Mouse (Mus musculus) G1E (cell line): Measurements from ENCODE around the gene Tns1. TPM values are rescaled to one million over a fixed set of nuclear protein-coding genes. Genes with fewer than 3 reads are reported as not detected.

Experiments used
- ATAC-seq: 2 replicates; pipeline ENCODE4 v1.8.0; 2016; ENCODE audit warnings: mild to moderate bottlenecking; ENCODE audit not compliant: insufficient number of reproducible peaks, poor library complexity, low FRiP score, severe bottlenecking; ENCODE audit errors: extremely low read depth
- DNase-seq: peaks from one replicate; pipeline ENCODE4 v3.0.0; 2012; ENCODE audit warnings: low spot score
- H3K27me3 ChIP-seq: 2 replicates; pipeline ENCODE4 v1.6.1; 2012; ENCODE audit warnings: mild to moderate bottlenecking, low read length, inconsistent platforms; ENCODE audit not compliant: insufficient read depth
- H3K36me3 ChIP-seq: replicated peaks from 2 replicates; pipeline ENCODE3; 2012; ENCODE audit warnings: mild to moderate bottlenecking, inconsistent platforms
- H3K4me1 ChIP-seq: 2 replicates; pipeline ENCODE4 v1.6.1; 2012; ENCODE audit warnings: low read depth, low read length, inconsistent platforms, mixed read lengths; ENCODE audit not compliant: insufficient read depth
- H3K4me3 ChIP-seq: 2 replicates; pipeline ENCODE4 v1.5.1; 2012; ENCODE audit warnings: low read depth, mild to moderate bottlenecking, inconsistent platforms, low read length, moderate library complexity, mixed read lengths
- H3K9me3 ChIP-seq: replicated peaks from 2 replicates; pipeline ENCODE4 v1.6.1; 2012; ENCODE audit warnings: inconsistent platforms
- CTCF ChIP-seq: IDR thresholded peaks from 2 replicates; pipeline ENCODE4 v1.5.1; 2012; ENCODE audit warnings: low read depth, low read length, inconsistent platforms, mixed read lengths
- GATA1 ChIP-seq: IDR thresholded peaks from 2 replicates; pipeline ENCODE4 v1.6.1; 2012; ENCODE audit warnings: borderline replicate concordance, low read length, inconsistent platforms, mixed read lengths
- GATA2 ChIP-seq: IDR thresholded peaks from 2 replicates; pipeline ENCODE4 v1.6.1; 2012; ENCODE audit warnings: low read depth, low read length, inconsistent platforms, borderline replicate concordance
- POLR2AphosphoS5 ChIP-seq: IDR thresholded peaks from 2 replicates; pipeline ENCODE4 v1.6.1; 2012; ENCODE audit warnings: low read depth, low read length, inconsistent platforms; ENCODE audit not compliant: insufficient replicate concordance
- TAL1 ChIP-seq: conservative IDR thresholded peaks from 2 replicates; pipeline ENCODE4 v1.6.1; 2012; ENCODE audit warnings: low read depth, low read length, inconsistent platforms, mixed read lengths
- polyA plus RNA-seq: library from polyadenylated mRNA; stranded (reverse); fragments of >175 nt; gene quantifications from 2 replicates; pipeline ENCODE4 v1.2.3, GENCODE M21; 2012
- total RNA-seq, 2 experiments: library from RNA; stranded (forward) in 1 of 2; stranded (reverse) in 1 of 2; fragments of 200-1000 nt in 1 of 2; fragments of >200 nt in 1 of 2; fragmentation: Nextera tagmentation in 1 of 2; gene quantifications; 2 replicates each; pipeline ENCODE4 v1.2.3; 2014 to 2017

The Tns1 gene
- total and polyA plus RNA-seq, 3 experiments = 0.55 to 27.2 (median 1.7) TPM

DNA sequence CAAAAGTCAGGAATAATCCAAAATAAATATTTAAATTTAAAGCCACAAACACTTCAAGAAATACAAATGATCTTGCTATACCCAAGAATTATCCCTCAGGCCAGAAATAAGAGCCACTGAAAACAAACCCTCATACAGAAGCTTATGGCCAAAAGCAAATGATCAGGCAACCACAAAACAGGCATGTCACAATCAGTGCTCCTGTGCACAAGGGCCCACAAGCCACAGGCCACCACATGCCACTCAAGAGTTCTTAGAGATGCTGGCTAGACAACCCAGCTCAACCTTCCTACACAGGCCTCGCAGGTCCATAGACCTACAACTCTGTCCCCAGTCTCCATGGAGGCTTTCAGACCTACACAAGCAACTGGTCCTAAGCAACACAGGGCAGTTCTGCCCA is 167.9 kb downstream of the Tns1 start:
- Histone ChIP-seq H3K27me3 (peaks cover 3% of the 10 kb centered on the region; the same call in 1 of the 2 replicates), H3K9me3 (no peaks in the 10 kb centered on the region), H3K4me1 (no peaks in the 10 kb centered on the region), H3K4me3 (no peak overlapping the region), H3K36me3 (no peaks in the 10 kb centered on the region)
- TF ChIP-seq GATA2 (no peak), GATA1 (no peak), TAL1 (no peak), POLR2AphosphoS5 (no peak), CTCF (no peak)
- DNase-seq (no peak), ATAC-seq (no peak)

DNA sequence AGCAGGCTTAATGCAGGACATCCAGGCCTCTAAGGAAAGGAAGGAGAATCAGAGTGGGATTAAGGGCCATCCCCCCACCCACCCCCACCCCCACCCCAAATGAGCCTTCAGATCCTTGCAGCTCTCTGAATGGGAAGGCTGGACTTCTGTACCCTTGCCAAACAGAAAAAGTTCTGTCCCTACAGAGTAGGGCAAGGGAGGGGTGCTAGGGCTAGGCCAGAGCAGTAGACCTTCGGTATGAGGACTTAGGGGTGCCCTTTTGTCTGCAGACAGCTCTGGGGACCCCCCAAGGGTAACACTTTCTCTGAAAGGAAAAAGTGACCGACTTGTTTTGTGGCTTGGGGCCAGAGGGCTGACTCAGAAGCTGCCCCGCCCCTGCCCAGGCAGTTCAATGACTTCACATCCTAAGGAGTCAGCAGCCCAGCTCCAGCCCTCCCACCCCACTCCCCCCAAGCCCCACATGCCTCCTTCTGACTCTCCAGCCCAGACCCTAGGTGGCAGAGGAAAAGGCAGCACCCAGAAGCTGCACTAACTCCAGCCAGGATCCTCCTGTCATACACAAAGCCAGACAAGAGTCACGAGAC is 168.9 kb downstream of the Tns1 start:
- H3K36me3 ChIP-seq = no peaks in the 10 kb centered on the region
- H3K9me3 ChIP-seq = no peaks in the 10 kb centered on the region
- peaks cover 3% of the 10 kb centered on the region; the same call in 1 of the 2 replicates for H3K27me3 ChIP-seq
- TF ChIP-seq TAL1 = no peak
- TF ChIP-seq POLR2AphosphoS5 = no peak
- no peak for TF ChIP-seq GATA1
- TF ChIP-seq CTCF = no peak
- no peak for TF ChIP-seq GATA2
- H3K4me1 ChIP-seq = no peaks in the 10 kb centered on the region
- no peak for ATAC-seq
- no peak for DNase-seq
- H3K4me3 ChIP-seq = no peak overlapping the region

DNA sequence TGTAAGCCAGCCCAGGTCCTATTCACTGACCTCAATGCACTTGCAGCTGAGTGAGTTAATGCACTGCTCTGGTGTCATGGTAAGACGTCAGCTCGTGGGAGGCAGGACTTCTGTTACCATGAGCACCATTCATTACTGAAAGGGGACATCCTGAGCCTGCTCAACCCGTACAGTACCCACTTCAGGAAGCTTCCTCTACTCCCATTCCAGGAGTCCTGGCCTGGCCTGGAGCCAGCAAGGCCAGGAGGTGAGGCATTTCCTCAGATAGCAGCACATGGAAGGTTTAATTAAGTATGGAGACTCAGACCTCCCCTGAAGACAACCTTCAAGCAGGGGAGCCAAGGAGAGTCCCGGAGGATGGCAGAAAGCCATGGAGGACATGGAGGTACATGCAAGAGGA is 169.6 kb downstream of the Tns1 start:
- TF ChIP-seq GATA1 = no peak
- no peak for TF ChIP-seq POLR2AphosphoS5
- TF ChIP-seq TAL1 = no peak
- no peak for TF ChIP-seq GATA2
- TF ChIP-seq CTCF = no peak
- DNase-seq = no peak
- Histone ChIP-seq H3K4me3 (no peak overlapping the region), H3K4me1 (no peaks in the 10 kb centered on the region), H3K27me3 (peaks cover 3% of the 10 kb centered on the region; the same call in 1 of the 2 replicates), H3K36me3 (no peaks in the 10 kb centered on the region), H3K9me3 (no peaks in the 10 kb centered on the region)
- ATAC-seq = no peak

DNA sequence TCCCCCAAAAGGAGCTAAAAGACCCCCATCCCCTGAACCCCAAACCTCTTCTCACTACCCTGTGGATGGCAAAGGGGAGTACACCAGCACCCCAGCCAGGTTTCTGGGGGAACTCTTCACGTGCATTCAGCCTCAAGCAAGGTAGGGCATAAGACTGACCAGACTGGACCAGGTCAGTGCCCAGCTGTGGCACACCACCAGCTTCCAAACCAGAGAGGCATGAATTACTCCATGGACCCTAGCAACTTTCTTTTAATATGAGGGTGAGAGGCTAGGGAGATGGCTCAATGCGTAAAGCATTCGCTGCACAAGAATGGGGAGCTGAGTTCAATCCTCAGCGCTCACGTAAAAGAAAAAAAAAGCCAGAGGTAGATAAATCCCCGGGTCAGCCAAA is 170.2 kb downstream of the Tns1 start:
- Histone ChIP-seq H3K27me3 (peaks cover 3% of the 10 kb centered on the region; the same call in 1 of the 2 replicates), H3K4me3 (no peak overlapping the region), H3K9me3 (no peaks in the 10 kb centered on the region), H3K4me1 (no peaks in the 10 kb centered on the region), H3K36me3 (no peaks in the 10 kb centered on the region)
- ATAC-seq = no peak
- TF ChIP-seq TAL1 = no peak
- TF ChIP-seq POLR2AphosphoS5 = no peak
- TF ChIP-seq GATA2 = no peak
- TF ChIP-seq GATA1 = no peak
- no peak for TF ChIP-seq CTCF
- no peak for DNase-seq

DNA sequence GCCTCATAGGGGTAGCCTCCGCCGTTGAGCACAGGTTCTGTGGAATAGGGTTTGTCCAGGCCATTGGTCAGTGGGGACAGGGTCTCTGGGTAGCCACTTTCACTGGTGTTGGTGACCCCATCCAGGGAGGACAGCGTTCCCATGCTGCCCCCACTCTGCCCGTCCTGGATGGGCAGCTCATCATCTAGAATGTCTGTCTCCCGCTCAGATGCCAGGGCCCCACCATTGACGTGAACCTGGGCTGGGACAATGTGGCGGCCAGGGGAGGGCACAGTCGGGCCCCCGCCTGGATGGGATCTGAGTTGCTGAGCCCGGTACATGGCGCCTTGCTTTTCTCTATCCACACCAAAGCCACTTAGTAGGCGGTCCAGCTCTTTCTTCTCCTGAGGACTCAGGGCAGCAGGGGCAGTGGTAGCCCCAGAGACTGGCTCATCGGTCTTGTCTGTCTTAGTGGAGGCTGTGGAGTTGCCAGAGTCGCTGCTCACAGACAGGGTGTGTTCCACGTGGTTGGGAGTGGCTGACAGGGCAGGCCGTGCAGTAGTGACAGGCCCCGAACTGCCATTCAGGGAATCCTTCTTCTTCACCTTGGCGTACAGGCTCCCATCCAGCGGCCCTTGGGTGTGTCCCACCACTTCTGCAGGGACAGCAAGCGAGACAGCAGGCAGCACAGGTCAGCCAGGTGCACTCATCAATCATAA is 170.8 kb downstream of the Tns1 start:
- H3K4me1 ChIP-seq = no peaks in the 10 kb centered on the region
- DNase-seq (no peak), ATAC-seq (no peak)
- H3K9me3 ChIP-seq = no peaks in the 10 kb centered on the region
- H3K4me3 ChIP-seq = no peak overlapping the region
- no peak for TF ChIP-seq TAL1
- no peak for TF ChIP-seq CTCF
- TF ChIP-seq GATA1 = no peak
- no peak for TF ChIP-seq POLR2AphosphoS5
- no peak for TF ChIP-seq GATA2
- peaks cover 3% of the 10 kb centered on the region; the same call in 1 of the 2 replicates for H3K27me3 ChIP-seq
- no peaks in the 10 kb centered on the region for H3K36me3 ChIP-seq

DNA sequence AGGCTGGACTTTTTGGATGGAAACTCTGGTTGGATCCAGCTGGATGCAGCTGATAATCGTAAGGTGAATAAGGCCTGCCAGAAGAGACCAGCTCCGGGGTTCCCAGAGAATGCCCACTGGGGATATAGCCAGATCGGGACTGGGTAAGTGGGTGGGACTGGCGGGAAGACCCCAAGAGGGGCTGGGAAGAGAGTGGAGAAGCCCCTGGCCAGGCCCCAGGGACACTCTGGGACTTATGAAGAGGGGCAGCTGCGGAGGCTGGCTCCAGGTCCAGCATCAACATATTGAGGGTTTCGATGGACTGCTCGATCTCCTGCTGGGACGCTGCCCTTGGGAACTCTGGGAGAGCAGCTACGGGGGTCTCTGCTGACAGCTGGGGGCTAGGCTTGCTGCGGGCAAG is 171.7 kb downstream of the Tns1 start:
- Histone ChIP-seq H3K36me3 (no peaks in the 10 kb centered on the region), H3K4me3 (no peak overlapping the region)
- ATAC-seq = no peak

More for the DNA sequence above, 171.7 kb downstream of the Tns1 start:
- Histone ChIP-seq H3K27me3 (peaks cover 3% of the 10 kb centered on the region; the same call in 1 of the 2 replicates), H3K9me3 (no peaks in the 10 kb centered on the region), H3K4me1 (no peaks in the 10 kb centered on the region)
- no peak for TF ChIP-seq GATA1
- no peak for TF ChIP-seq CTCF
- no peak for TF ChIP-seq GATA2
- DNase-seq = no peak
